Mouse (Mus musculus): ENCODE measurements at regions not wholly inside any gene's neighbourhood (a gene's known extent, or its start where the extent isn't known, plus 50 kb on each side); places are given as distances from the start of the nearest gene placed in this dataset.

DNA sequence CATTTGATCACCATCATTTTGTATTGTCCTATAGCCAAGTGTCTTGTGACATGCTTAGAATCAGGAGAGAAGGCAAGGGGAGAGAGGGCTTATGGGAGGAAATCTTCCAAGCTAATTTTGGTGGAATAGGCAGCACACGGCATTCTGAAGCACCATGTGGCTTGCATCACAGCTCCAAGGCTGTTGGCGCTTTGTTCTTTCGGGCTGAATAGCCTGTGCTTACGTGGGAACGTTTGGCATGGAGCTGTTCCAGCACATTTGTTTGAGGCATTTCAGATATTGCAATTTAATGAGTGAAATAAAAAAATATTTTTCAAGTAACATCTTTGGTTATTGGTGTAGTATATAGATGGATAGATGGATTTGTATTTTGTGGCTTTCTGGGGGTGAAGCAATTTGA, 598.5 kb upstream of the Nrp1 start:
- WGBS (ENCODE audit: insufficient replicate concordance) = 71% methylated on average over 5 of the region's 5 CpGs
- Histone ChIP-seq H3K27ac (replicated peaks) (no peak overlapping the region), H3K4me1 (replicated peaks) (no peaks in the 10 kb centered on the region), H3K9me3 (replicated peaks) (no peaks in the 10 kb centered on the region), H3K36me3 (replicated peaks) (no peaks in the 10 kb centered on the region), H3K27me3 (no peaks in the 10 kb centered on the region), H3K4me2 (no peak overlapping the region), H3K4me3 (replicated peaks) (no peak overlapping the region), H3K9ac (no peak overlapping the region)
- no peak for ATAC-seq (ENCODE audit: insufficient read depth)

DNA sequence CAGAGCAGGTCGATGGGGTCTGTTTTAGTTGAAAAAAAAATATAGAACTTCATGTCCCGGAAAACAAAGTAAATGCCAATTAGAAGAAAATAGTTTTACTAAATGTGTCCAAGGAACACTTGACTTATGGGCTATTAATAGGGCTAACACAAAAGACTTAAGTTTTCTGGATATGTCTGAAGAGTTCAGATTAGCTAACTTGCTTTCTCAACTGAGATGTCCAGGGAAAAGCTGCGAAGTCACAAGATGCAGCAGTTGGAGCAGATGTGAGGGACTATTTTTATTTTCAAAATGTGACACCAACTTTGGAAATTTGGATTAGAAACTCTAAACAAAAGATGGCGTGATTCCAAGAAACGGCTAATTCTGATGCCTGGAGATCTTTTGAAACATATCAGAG, 593.2 kb upstream of the Nrp1 start:
- ATAC-seq (ENCODE audit: insufficient read depth) = no peak
- WGBS (ENCODE audit: insufficient replicate concordance) = 57% methylated on average over 5 of the region's 5 CpGs
- H3K9ac ChIP-seq = no peak overlapping the region

DNA sequence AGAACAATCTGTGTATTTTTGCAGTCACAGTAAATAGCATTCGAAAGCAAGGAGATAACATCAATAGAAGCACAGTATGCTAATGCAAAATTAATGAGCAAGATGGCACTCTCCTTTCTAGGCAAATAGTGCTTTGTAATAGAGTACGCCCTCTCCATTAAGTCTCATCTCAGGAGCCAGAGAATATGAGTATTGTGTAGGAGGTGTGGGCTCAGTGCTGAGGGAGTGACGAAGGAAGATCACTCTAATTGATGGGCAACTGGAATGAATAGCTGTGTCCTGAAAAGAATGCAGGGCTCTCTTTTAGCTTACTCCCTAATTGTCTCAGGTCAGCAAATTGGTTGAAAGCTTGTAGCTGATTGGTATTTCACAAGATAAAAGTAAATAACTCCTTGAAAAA, 590.1 kb upstream of the Nrp1 start:
- Histone ChIP-seq H3K4me1 (replicated peaks) (no peaks in the 10 kb centered on the region), H3K9ac (no peak overlapping the region), H3K27ac (replicated peaks) (no peak overlapping the region), H3K9me3 (replicated peaks) (no peaks in the 10 kb centered on the region), H3K4me3 (replicated peaks) (no peak overlapping the region), H3K27me3 (no peaks in the 10 kb centered on the region), H3K36me3 (replicated peaks) (no peaks in the 10 kb centered on the region), H3K4me2 (no peak overlapping the region)
- ATAC-seq (ENCODE audit: insufficient read depth) = no peak
- WGBS (ENCODE audit: insufficient replicate concordance) = 58% methylated on average over 3 of the region's 3 CpGs

More for the DNA sequence above, 593.2 kb upstream of the Nrp1 start:
- Histone ChIP-seq H3K4me3 (replicated peaks) (no peak overlapping the region), H3K36me3 (replicated peaks) (no peaks in the 10 kb centered on the region), H3K4me2 (no peak overlapping the region), H3K27me3 (no peaks in the 10 kb centered on the region), H3K9me3 (replicated peaks) (no peaks in the 10 kb centered on the region), H3K27ac (replicated peaks) (no peak overlapping the region), H3K4me1 (replicated peaks) (no peaks in the 10 kb centered on the region)

DNA sequence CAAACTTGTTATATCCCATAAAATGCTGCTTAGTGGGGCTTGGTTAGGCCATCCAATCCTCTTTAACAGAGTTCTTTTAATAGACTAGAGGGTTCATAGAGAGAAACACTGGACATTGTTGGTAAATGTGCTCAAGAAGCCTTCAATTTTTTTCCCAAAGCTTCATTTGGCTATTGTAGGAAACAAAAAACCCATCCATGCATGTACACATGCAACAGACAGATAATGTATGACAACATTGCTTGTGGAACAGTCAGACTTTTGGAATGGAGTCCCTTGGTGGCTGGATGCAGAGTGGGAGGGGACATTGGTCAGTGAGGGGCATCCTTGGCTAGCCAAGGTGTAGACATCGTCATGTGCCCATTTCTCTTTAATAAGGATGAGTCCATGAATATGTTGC, 588.8 kb upstream of the Nrp1 start:
- Histone ChIP-seq H3K9ac (no peak overlapping the region), H3K4me1 (replicated peaks) (no peaks in the 10 kb centered on the region), H3K36me3 (replicated peaks) (no peaks in the 10 kb centered on the region), H3K27ac (replicated peaks) (no peak overlapping the region), H3K4me2 (no peak overlapping the region), H3K4me3 (replicated peaks) (no peak overlapping the region), H3K27me3 (no peaks in the 10 kb centered on the region), H3K9me3 (replicated peaks) (no peaks in the 10 kb centered on the region)
- ATAC-seq (ENCODE audit: insufficient read depth) = no peak
- WGBS (ENCODE audit: insufficient replicate concordance) = 69% methylated on average over 1 of the region's 1 CpGs

- no peak for ATAC-seq (ENCODE audit: insufficient read depth)
- Histone ChIP-seq H3K9me3 (replicated peaks) (no peaks in the 10 kb centered on the region), H3K4me1 (replicated peaks) (no peaks in the 10 kb centered on the region), H3K27me3 (no peaks in the 10 kb centered on the region), H3K36me3 (replicated peaks) (no peaks in the 10 kb centered on the region), H3K27ac (replicated peaks) (no peak overlapping the region), H3K9ac (no peak overlapping the region), H3K4me3 (replicated peaks) (no peak overlapping the region), H3K4me2 (no peak overlapping the region)
- WGBS (ENCODE audit: insufficient replicate concordance) = 57% methylated on average over 1 of the region's 1 CpGs
These were observed 586.6 kb upstream of the Nrp1 start for GRCm38 (mm10) chr8:127771781-127772180.

DNA sequence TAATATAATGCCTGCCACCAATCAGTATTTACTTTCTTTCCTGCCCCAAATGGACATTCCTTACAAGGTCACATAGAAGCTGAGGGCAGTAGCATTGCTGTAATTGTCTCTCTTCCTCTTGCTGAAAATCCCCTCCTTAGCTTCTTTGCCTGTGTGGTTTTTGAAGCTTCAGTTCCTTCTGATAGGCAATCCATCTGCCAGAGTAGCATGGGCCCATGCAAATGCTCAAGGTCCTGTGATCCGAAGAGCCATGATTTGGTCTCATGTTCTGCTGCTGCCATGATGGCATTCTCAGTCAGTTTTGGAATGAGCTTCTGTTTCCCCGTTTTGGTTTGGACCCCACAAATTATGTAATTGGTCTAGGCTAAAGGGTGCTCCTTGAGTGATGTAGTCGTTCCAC, 586.0 kb upstream of the Nrp1 start:
- Histone ChIP-seq H3K36me3 (replicated peaks) (no peaks in the 10 kb centered on the region), H3K27ac (replicated peaks) (no peak overlapping the region), H3K27me3 (no peaks in the 10 kb centered on the region), H3K4me1 (replicated peaks) (no peaks in the 10 kb centered on the region), H3K9me3 (replicated peaks) (no peaks in the 10 kb centered on the region), H3K4me2 (no peak overlapping the region), H3K4me3 (replicated peaks) (no peak overlapping the region), H3K9ac (no peak overlapping the region)
- WGBS (ENCODE audit: insufficient replicate concordance) = 72% methylated on average over 3 of the region's 3 CpGs
- ATAC-seq (ENCODE audit: insufficient read depth) = no peak

DNA sequence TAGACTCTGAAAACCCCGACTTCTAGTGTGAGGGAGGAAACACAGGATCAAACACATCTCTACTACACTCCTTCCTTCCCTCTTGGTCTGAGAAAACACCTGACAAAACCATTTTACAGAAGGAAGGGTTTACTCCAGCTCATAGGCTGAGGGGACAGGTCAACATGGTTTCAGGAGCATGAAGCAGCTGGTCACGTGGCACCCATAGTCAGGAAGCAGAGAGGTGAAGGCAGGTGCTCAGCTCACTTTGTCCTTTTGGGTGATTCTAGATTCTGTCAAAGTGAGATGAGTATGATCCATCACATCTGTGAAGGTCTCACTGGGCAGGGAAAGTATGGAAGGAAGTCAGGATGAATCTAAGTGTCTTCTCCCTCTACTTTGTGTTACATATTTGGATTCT, 585.5 kb upstream of the Nrp1 start:
- H3K36me3 ChIP-seq (replicated peaks) = no peaks in the 10 kb centered on the region
- H3K27ac ChIP-seq (replicated peaks) = no peak overlapping the region
- no peaks in the 10 kb centered on the region for H3K4me1 ChIP-seq (replicated peaks)
- H3K4me3 ChIP-seq (replicated peaks) = no peak overlapping the region
- no peak overlapping the region for H3K4me2 ChIP-seq
- no peak overlapping the region for H3K9ac ChIP-seq
- H3K9me3 ChIP-seq (replicated peaks) = no peaks in the 10 kb centered on the region
- no peaks in the 10 kb centered on the region for H3K27me3 ChIP-seq
- ATAC-seq (ENCODE audit: insufficient read depth) = no peak
- 40% methylated on average over 2 of the region's 2 CpGs for WGBS (ENCODE audit: insufficient replicate concordance)

- no peaks in the 10 kb centered on the region for H3K4me1 ChIP-seq (replicated peaks)
- no peaks in the 10 kb centered on the region for H3K9me3 ChIP-seq (replicated peaks)
- H3K9ac ChIP-seq = no peak overlapping the region
- H3K27ac ChIP-seq (replicated peaks) = no peak overlapping the region
- no peaks in the 10 kb centered on the region for H3K36me3 ChIP-seq (replicated peaks)
- 79% methylated on average over 9 of the region's 9 CpGs for WGBS (ENCODE audit: insufficient replicate concordance)
- no peak overlapping the region for H3K4me3 ChIP-seq (replicated peaks)
- ATAC-seq (ENCODE audit: insufficient read depth) = no peak
- no peaks in the 10 kb centered on the region for H3K27me3 ChIP-seq
- H3K4me2 ChIP-seq = no peak overlapping the region
These were observed 583.8 kb upstream of the Nrp1 start for GRCm38 (mm10) chr8:127774642-127775041.

GRCm38 (mm10) chr8:127775160-127775559, 583.2 kb upstream of the Nrp1 start:
- no peak overlapping the region for H3K27ac ChIP-seq (replicated peaks)
- H3K9ac ChIP-seq = no peak overlapping the region
- WGBS (ENCODE audit: insufficient replicate concordance) = 25% methylated on average over 1 of the region's 1 CpGs
- no peaks in the 10 kb centered on the region for H3K9me3 ChIP-seq (replicated peaks)
- H3K36me3 ChIP-seq (replicated peaks) = no peaks in the 10 kb centered on the region
- no peak for ATAC-seq (ENCODE audit: insufficient read depth)
- H3K4me2 ChIP-seq = no peak overlapping the region
- no peaks in the 10 kb centered on the region for H3K27me3 ChIP-seq
- H3K4me3 ChIP-seq (replicated peaks) = no peak overlapping the region
- H3K4me1 ChIP-seq (replicated peaks) = no peaks in the 10 kb centered on the region

DNA sequence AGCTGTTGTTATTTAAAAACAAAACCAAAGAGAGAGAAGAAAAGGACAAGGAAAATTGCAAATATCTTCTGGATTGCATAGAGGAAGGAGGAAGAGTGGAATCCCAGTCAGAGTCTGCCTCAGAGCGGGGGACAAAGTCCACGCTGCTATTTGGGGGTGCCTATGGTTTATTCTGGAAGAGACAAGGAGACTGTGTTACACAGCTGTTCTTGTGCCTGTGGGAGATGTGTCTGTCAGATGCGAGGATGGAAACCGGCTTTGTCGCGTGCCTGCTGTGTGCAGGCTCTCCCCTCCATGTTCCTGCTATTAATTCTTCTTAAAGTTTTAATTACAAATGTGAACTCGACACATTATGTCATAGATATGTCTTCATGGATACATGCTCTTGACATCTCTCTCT, 582.7 kb upstream of the Nrp1 start:
- no peak overlapping the region for H3K9ac ChIP-seq
- no peak overlapping the region for H3K4me3 ChIP-seq (replicated peaks)
- H3K27me3 ChIP-seq = no peaks in the 10 kb centered on the region
- H3K4me2 ChIP-seq = no peak overlapping the region
- ATAC-seq (ENCODE audit: insufficient read depth) = no peak
- 60% methylated on average over 7 of the region's 7 CpGs for WGBS (ENCODE audit: insufficient replicate concordance)
- no peaks in the 10 kb centered on the region for H3K36me3 ChIP-seq (replicated peaks)
- H3K27ac ChIP-seq (replicated peaks) = no peak overlapping the region
- H3K4me1 ChIP-seq (replicated peaks) = no peaks in the 10 kb centered on the region
- H3K9me3 ChIP-seq (replicated peaks) = no peaks in the 10 kb centered on the region

DNA sequence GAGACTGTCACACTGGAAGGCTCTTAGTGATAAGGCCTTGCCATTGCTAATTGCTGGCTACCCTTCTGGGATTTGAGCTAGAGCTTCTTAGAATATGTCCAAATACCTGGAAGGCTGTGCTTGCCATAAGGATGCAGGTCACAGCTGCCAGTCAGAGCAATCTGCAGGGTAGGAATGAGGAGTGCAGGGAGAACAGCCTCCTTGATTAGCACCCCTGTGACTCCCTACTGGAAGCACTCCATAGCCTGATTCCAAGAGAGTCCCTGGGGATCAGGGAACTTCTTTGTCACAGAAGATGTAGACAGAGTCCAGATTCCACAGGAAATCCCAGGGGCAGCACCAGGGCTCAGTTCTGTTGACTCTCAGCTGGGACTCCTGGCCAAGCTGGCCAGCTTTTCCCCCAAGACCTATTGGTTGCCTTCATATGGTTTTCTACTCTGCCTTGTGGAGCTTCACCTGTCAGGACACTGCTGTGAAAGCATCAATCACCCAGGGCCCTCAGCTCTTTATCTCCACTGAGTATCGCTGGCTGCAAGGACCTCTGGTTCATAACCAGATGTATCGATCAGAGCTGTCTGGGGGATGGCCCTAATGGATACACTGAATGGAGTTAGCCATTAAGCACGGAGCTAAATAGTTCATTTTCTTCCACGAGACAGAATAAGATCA, 579.9 kb upstream of the Nrp1 start:
- Histone ChIP-seq H3K27me3 (no peaks in the 10 kb centered on the region), H3K9me3 (replicated peaks) (no peaks in the 10 kb centered on the region), H3K4me3 (replicated peaks) (no peak overlapping the region), H3K36me3 (replicated peaks) (no peaks in the 10 kb centered on the region), H3K27ac (replicated peaks) (no peak overlapping the region), H3K4me2 (no peak overlapping the region), H3K4me1 (replicated peaks) (no peaks in the 10 kb centered on the region), H3K9ac (no peak overlapping the region)
- no peak for ATAC-seq (ENCODE audit: insufficient read depth)
- 58% methylated on average over 4 of the region's 4 CpGs for WGBS (ENCODE audit: insufficient replicate concordance)

DNA sequence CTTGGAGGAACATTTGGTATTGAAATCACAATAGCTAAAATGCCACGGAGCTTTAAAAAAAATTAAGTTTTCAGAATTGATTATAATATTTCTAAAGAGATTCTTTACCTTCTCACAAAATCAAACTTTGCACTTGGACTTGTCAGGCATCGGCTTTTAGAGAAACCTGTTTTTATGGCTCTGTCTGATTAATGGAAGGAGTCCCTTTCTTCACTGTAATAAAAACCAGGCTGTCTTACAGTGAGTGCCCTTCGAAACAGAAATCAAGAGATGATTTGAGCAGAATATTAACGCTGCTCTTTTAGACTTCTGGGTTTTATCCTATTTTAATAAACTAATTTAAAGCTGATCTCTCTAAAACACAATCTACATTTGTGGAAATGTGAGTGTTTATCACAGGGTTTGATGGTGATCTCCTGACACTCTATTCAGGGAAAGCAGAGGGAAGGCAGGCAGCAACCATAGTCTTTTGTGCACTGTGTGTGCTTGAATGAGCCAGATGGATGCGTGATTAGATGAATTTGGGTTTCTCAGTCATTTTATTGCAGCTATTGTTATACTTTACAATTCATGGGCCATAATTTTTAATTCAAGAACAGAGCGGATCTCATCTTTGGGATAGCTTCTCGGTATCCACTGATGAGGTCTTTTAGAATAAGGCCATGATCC, 579.2 kb upstream of the Nrp1 start:
- no peaks in the 10 kb centered on the region for H3K36me3 ChIP-seq (replicated peaks)
- no peak overlapping the region for H3K4me2 ChIP-seq
- WGBS (ENCODE audit: insufficient replicate concordance) = 64% methylated on average over 7 of the region's 7 CpGs
- H3K9me3 ChIP-seq (replicated peaks) = no peaks in the 10 kb centered on the region
- H3K9ac ChIP-seq = no peak overlapping the region
- ATAC-seq (ENCODE audit: insufficient read depth) = no peak
- no peak overlapping the region for H3K4me3 ChIP-seq (replicated peaks)
- H3K27ac ChIP-seq (replicated peaks) = no peak overlapping the region
- no peaks in the 10 kb centered on the region for H3K27me3 ChIP-seq
- H3K4me1 ChIP-seq (replicated peaks) = no peaks in the 10 kb centered on the region

Measured in liver, embryonic 15.5 days (tissue).